ENCODE assay signal across 23 mouse cellular contexts in genomic region chr13:55506697-55507096, GRCm38 (mm10). TPM values are rescaled to one million over a fixed set of nuclear protein-coding genes. Genes with fewer than 3 reads are reported as not detected.
DNase-seq lines count a peak whose midpoint lies in the region; ATAC-seq and TF ChIP-seq lines count a peak whose summit lies in the region.
"Had no signal": no experiment of that assay in that cellular context is flagged by ENCODE, and none has a peak within 500 bp of the region (broad histone marks: within the 10 kb centered on the region; RNA-seq: fewer than 3 reads in every experiment).

No protein-coding gene starts in this region.

- ATAC-seq in embryonic facial prominence, embryonic 13.5 days (ENCODE audit: insufficient number of reproducible peaks, insufficient read depth, low FRiP score, low TSS enrichment, low read depth) = no peak
- ATAC-seq: CD4-positive, CD25-positive, alpha-beta regulatory T cell, adult 4 months; forebrain, embryonic 13.5 days; intestine, embryonic 16.5 days; liver, postnatal 0 days had no signal

- peaks cover 25% of the 10 kb centered on the region for H3K4me1 ChIP-seq in embryonic facial prominence, embryonic 13.5 days
- peaks cover 30% of the 10 kb centered on the region for H3K4me1 ChIP-seq in embryonic facial prominence, embryonic 10.5 days

- 0 out of 2 replicates have a peak overlapping the region, but pooled peaks have one; percentile 17 for H3K9ac ChIP-seq in embryonic facial prominence, embryonic 13.5 days
- H3K9ac ChIP-seq: forebrain, embryonic 13.5 days; hindbrain, embryonic 12.5 days; limb, embryonic 15.5 days; liver, postnatal 0 days; neural tube, embryonic 12.5 days; stomach, embryonic 15.5 days had no signal

- peak; percentile 28 for DNase-seq in adrenal gland, adult 2 months
- no peak for DNase-seq in adrenal gland, postnatal 4 days (ENCODE audit: low spot score in 2 of 2)
- no peak for DNase-seq in embryonic facial prominence, embryonic 10.5 days (ENCODE audit: low spot score)
- peak; percentile 41 for DNase-seq in lung, postnatal 10 days
- no peak for DNase-seq in lung, postnatal 4 days
- DNase-seq in heart, adult 18-20 months = no peak
- DNase-seq in left cerebral cortex, adult 2 months (ENCODE audit: extremely low spot score in 1 of 2, low spot score in 2 of 2) = no peak
- DNase-seq: adrenal gland, postnatal 25 days; heart, postnatal 10 days; kidney, postnatal 10 days had no signal

- peaks cover 81% of the 10 kb centered on the region for H3K36me3 ChIP-seq in embryonic facial prominence, embryonic 13.5 days
- peaks cover 99% of the 10 kb centered on the region for H3K36me3 ChIP-seq in embryonic facial prominence, embryonic 10.5 days (replicated peaks)

- H3K9me3 ChIP-seq in embryonic facial prominence, embryonic 13.5 days = no peaks in the 10 kb centered on the region
- H3K9me3 ChIP-seq in embryonic facial prominence, embryonic 10.5 days = no peaks in the 10 kb centered on the region
- H3K9me3 ChIP-seq: forebrain, embryonic 13.5 days; G1E; heart, embryonic 10.5 days; hindbrain, embryonic 12.5 days; limb, embryonic 15.5 days; neural tube, embryonic 12.5 days; stomach, embryonic 15.5 days had no signal

- no peak overlapping the region for H3K4me3 ChIP-seq in embryonic facial prominence, embryonic 13.5 days
- H3K4me3 ChIP-seq in embryonic facial prominence, embryonic 10.5 days = no peak overlapping the region
- no peak overlapping the region for H3K4me3 ChIP-seq in left cerebral cortex, adult 2 months
- H3K4me3 ChIP-seq: forebrain, embryonic 13.5 days; heart, embryonic 10.5 days; hindbrain, embryonic 12.5 days; layer of hippocampus, adult 2 months; limb, embryonic 15.5 days; neural tube, embryonic 12.5 days; stomach, embryonic 15.5 days had no signal

- no peaks in the 10 kb centered on the region for H3K27me3 ChIP-seq in embryonic facial prominence, embryonic 13.5 days
- H3K27me3 ChIP-seq in embryonic facial prominence, embryonic 10.5 days (replicated peaks; ENCODE audit: low read depth, poor library complexity, severe bottlenecking) = no peaks in the 10 kb centered on the region
- H3K27me3 ChIP-seq: forebrain, embryonic 13.5 days; hindbrain, embryonic 12.5 days; limb, embryonic 15.5 days; neural tube, embryonic 12.5 days; stomach, embryonic 15.5 days had no signal

- no peak overlapping the region for H3K4me2 ChIP-seq in embryonic facial prominence, embryonic 13.5 days
- H3K4me2 ChIP-seq: forebrain, embryonic 13.5 days; hindbrain, embryonic 12.5 days; limb, embryonic 15.5 days; neural tube, embryonic 12.5 days; stomach, embryonic 15.5 days had no signal

- WGBS in embryonic facial prominence, embryonic 13.5 days = 92% methylated on average over 10 of the region's 10 CpGs
- WGBS in embryonic facial prominence, embryonic 10.5 days = 94% methylated on average over 10 of the region's 10 CpGs

- TF ChIP-seq CTCF in left cerebral cortex, adult 2 months (IDR thresholded peaks at IDR 0.05) = no peak

- H3K27ac ChIP-seq in embryonic facial prominence, embryonic 13.5 days = no peak overlapping the region
- no peak overlapping the region for H3K27ac ChIP-seq in embryonic facial prominence, embryonic 10.5 days (replicated peaks)
- H3K27ac ChIP-seq in left cerebral cortex, adult 2 months = no peak overlapping the region
- H3K27ac ChIP-seq: forebrain, embryonic 13.5 days; heart, embryonic 10.5 days; hindbrain, embryonic 12.5 days; layer of hippocampus, adult 2 months; limb, embryonic 15.5 days; neural tube, embryonic 12.5 days; stomach, embryonic 15.5 days had no signal

- intact Hi-C loops in left cerebral cortex, adult 2 months (cut with DNase I) = no loop called here

RNA-seq across cellular contexts. Expression of gene Pdlim7, which starts 6.8 kb away (rescaled TPM):
- total RNA-seq in adrenal gland, adult 2 months (2021) = 10 to 100 TPM; 15.2 to 19.5 TPM
- 45.2 and 52.4 TPM in 2 replicates for polyA plus RNA-seq in adrenal gland, adult 2 months (2012; rRNA removed)
- total RNA-seq in adrenal gland, postnatal 4 days (2021) = 10 to 100 TPM; 44.5 to 47.1 TPM
- polyA plus RNA-seq in embryonic facial prominence, embryonic 13.5 days (2015; fragmentation: Nextera tagmentation; extraction: Ambion mirVana) = 105 and 119 TPM in 2 replicates
- polyA plus RNA-seq in embryonic facial prominence, embryonic 10.5 days (2016; fragmentation: Nextera tagmentation; extraction: Ambion mirVana) = 209 and 215 TPM in 2 replicates
- 10 to 100 TPM; 42.2 to 46.6 TPM for total RNA-seq in heart, adult 18-20 months (2021)
- total RNA-seq in left cerebral cortex, adult 2 months (2021) = 100 to 1,000 TPM in 1 of 2 experiments, 10 to 100 TPM in 1; 94.9 to 114 TPM

RNA-seq across cellular contexts. Expression of gene Dbn1, which starts 18.8 kb away (rescaled TPM):
- 10 to 100 TPM; 12.6 to 25.9 TPM for total RNA-seq in adrenal gland, adult 2 months (2021)
- polyA plus RNA-seq in adrenal gland, adult 2 months (2012; rRNA removed) = 41.5 and 44.1 TPM in 2 replicates
- 10 to 100 TPM; 56.4 to 75.6 TPM for total RNA-seq in adrenal gland, postnatal 4 days (2021)
- polyA plus RNA-seq in embryonic facial prominence, embryonic 13.5 days (2015; fragmentation: Nextera tagmentation; extraction: Ambion mirVana) = 275 and 276 TPM in 2 replicates
- polyA plus RNA-seq in embryonic facial prominence, embryonic 10.5 days (2016; fragmentation: Nextera tagmentation; extraction: Ambion mirVana) = 412 and 419 TPM in 2 replicates
- 1 to 10 TPM; 5.7 to 6.4 TPM for total RNA-seq in heart, adult 18-20 months (2021)
- total RNA-seq in left cerebral cortex, adult 2 months (2021) = 100 to 1,000 TPM; 303 to 325 TPM
- total RNA-seq: monocyte, adult 5-6 weeks had no signal
- polyA plus RNA-seq: CD4-positive, CD25-positive, alpha-beta regulatory T cell, adult 4 months had no signal

RNA-seq across cellular contexts. Expression of gene Dok3, which starts 22.4 kb away (rescaled TPM):
- 1 to 10 TPM; 3.8 to 4.9 TPM for total RNA-seq in adrenal gland, adult 2 months (2021)
- polyA plus RNA-seq in adrenal gland, adult 2 months (2012; rRNA removed) = 11.8 and 13.9 TPM in 2 replicates
- 1 to 10 TPM; 2.6 to 4.7 TPM for total RNA-seq in adrenal gland, postnatal 4 days (2021)
- 2.3 and 2.8 TPM in 2 replicates for polyA plus RNA-seq in embryonic facial prominence, embryonic 13.5 days (2015; fragmentation: Nextera tagmentation; extraction: Ambion mirVana)
- polyA plus RNA-seq in embryonic facial prominence, embryonic 10.5 days (2016; fragmentation: Nextera tagmentation; extraction: Ambion mirVana) = 3.6 and 4.2 TPM in 2 replicates
- total RNA-seq in heart, adult 18-20 months (2021) = 1 to 10 TPM; 1.6 to 3.3 TPM
- total RNA-seq in left cerebral cortex, adult 2 months (2021) = 10 to 100 TPM; 10.1 to 18.2 TPM

RNA-seq across cellular contexts. Expression of gene Ddx41, which starts 29.8 kb away (rescaled TPM):
- total RNA-seq in adrenal gland, adult 2 months (2021) = 10 to 100 TPM; 44.6 to 53.4 TPM
- polyA plus RNA-seq in adrenal gland, adult 2 months (2012; rRNA removed) = 56.6 and 57.3 TPM in 2 replicates
- total RNA-seq in adrenal gland, postnatal 4 days (2021) = 10 to 100 TPM; 54.0 to 57.4 TPM
- 73.0 and 80.0 TPM in 2 replicates for polyA plus RNA-seq in embryonic facial prominence, embryonic 13.5 days (2015; fragmentation: Nextera tagmentation; extraction: Ambion mirVana)
- polyA plus RNA-seq in embryonic facial prominence, embryonic 10.5 days (2016; fragmentation: Nextera tagmentation; extraction: Ambion mirVana) = 90.0 and 93.5 TPM in 2 replicates
- total RNA-seq in heart, adult 18-20 months (2021) = 10 to 100 TPM; 11.6 to 13.8 TPM
- total RNA-seq in left cerebral cortex, adult 2 months (2021) = 10 to 100 TPM; 63.7 to 65.7 TPM

RNA-seq across cellular contexts. Expression of gene Prr7, which starts 42.6 kb away (rescaled TPM):
- 1 to 10 TPM; 1.5 to 4.1 TPM for total RNA-seq in adrenal gland, adult 2 months (2021)
- 59.0 and 66.3 TPM in 2 replicates for polyA plus RNA-seq in adrenal gland, adult 2 months (2012; rRNA removed)
- 1 to 10 TPM; 6.4 to 8.0 TPM for total RNA-seq in adrenal gland, postnatal 4 days (2021)
- polyA plus RNA-seq in embryonic facial prominence, embryonic 13.5 days (2015; fragmentation: Nextera tagmentation; extraction: Ambion mirVana) = 0.96 and 1.2 TPM in 2 replicates
- 0.54 TPM in 2 replicates for polyA plus RNA-seq in embryonic facial prominence, embryonic 10.5 days (2016; fragmentation: Nextera tagmentation; extraction: Ambion mirVana)
- total RNA-seq in heart, adult 18-20 months (2021) = under 1 TPM; 0.45 to 0.82 TPM
- total RNA-seq in left cerebral cortex, adult 2 months (2021) = 10 to 100 TPM; 77.6 to 80.2 TPM
- total RNA-seq: monocyte, adult 5-6 weeks had no signal
- polyA plus RNA-seq: CD4-positive, CD25-positive, alpha-beta regulatory T cell, adult 4 months; liver, postnatal 0 days had no signal

Comparison
In these comparisons a context has a peak if more than half of its experiments do, and no peak if none do; other contexts are left out.
1. DNase-seq: peak in adrenal gland, adult 2 months (single experiment) and lung, postnatal 10 days (single experiment); none in adrenal gland, postnatal 4 days (0 of 2), embryonic facial prominence, embryonic 10.5 days (single experiment), lung, postnatal 4 days (0 of 2), heart, adult 18-20 months (0 of 2) and left cerebral cortex, adult 2 months (0 of 2).